Mouse (Mus musculus) bone marrow macrophage, adult 2 months (primary cell): ENCODE data around the gene Myo15b. TPM values are rescaled to one million over a fixed set of nuclear protein-coding genes. Genes with fewer than 3 reads are reported as not detected.

Experiments
- H3K27ac ChIP-seq: 2 replicates; pipeline ENCODE4 v1.5.1; 2012; ENCODE audit warnings: low read depth, low read length; ENCODE audit not compliant: insufficient read depth
- H3K4me1 ChIP-seq: 2 replicates; pipeline ENCODE4 v1.6.1; 2012; ENCODE audit warnings: low read length; ENCODE audit not compliant: control insufficient read depth, insufficient read depth
- H3K4me3 ChIP-seq: 2 replicates; pipeline ENCODE4 v1.5.1; 2012; ENCODE audit warnings: mild to moderate bottlenecking, low read length, moderate library complexity; ENCODE audit not compliant: insufficient read depth
- CTCF ChIP-seq: IDR thresholded peaks from 2 replicates; pipeline ENCODE4 v1.5.1; 2012; ENCODE audit warnings: low read depth, mild to moderate bottlenecking, low read length, moderate library complexity
- POLR2A ChIP-seq: IDR thresholded peaks from 2 replicates; pipeline ENCODE4 v1.6.1; 2012; ENCODE audit warnings: mild to moderate bottlenecking, low read depth, low read length, borderline replicate concordance
- polyA plus RNA-seq: library from polyadenylated mRNA; stranded (reverse); fragments of >200 nt; gene quantifications from 2 replicates; pipeline ENCODE4 v1.2.4, GENCODE M21; 2012; ENCODE audit not compliant: missing spikeins, insufficient read depth, insufficient read length

The Myo15b gene
- polyA plus RNA-seq, 1 experiment = not detected

DNA sequence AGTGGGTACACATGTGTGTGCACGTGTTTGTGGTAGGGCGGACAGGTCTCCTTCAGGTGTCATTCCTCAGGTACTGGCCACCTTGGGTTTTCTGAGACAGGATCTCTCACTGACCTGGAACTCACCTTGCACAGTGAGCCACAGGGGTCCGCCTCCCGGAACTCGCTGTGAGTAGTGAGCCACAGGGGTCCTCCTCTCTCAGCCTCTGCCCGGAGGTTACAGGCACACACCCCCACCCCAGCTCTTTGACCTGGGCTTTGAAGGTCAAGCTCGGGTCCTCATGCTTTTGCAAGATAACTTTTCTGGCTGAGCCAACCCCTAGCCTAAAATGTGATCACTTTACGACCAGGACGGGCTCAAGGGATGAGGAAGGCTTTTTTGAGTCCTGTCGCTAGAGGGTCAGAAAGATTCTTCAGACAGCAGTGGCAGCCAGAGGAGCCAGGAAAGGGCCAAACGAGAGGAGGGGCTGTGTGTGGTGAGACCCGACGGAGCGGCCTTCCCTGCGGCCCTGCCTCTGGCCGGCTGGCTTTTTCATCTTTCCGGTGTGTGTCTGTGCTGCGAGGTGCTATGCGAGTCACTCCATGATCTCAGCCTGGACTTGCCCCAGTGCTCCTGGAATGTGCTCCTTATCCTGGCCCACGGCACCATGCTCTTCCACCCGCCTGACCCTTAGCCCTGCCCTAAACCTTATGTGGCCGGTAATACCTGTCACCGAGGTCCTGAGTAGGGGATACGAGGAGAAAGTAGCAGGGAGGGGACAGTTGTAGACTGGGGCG is 27.5 kb upstream of the Myo15b start:
- Histone ChIP-seq H3K4me1 (no peaks in the 10 kb centered on the region), H3K27ac (no peak overlapping the region), H3K4me3 (no peak overlapping the region)
- TF ChIP-seq CTCF (no peak), POLR2A (no peak)

DNA sequence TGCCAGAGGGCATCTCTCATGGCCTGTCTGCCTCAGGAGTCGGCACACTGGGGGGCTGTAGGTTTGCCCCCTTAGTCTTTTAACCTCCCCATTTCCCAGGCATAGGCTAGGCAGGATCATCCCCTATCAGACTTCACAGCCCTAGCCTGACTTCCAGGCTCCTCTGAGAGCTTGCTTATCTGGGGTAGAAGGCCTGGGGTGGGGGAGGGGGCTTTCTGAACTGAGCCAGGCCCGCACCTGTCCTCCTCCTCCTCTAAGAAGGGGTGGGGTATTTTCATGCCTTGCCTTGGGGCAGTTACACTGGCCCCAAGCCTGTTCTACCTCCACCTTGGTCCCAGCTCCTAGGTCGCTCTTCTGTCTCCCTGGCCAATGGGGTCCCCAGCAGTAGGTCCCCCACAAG is 26.7 kb upstream of the Myo15b start:
- H3K4me3 ChIP-seq = no peak overlapping the region

DNA sequence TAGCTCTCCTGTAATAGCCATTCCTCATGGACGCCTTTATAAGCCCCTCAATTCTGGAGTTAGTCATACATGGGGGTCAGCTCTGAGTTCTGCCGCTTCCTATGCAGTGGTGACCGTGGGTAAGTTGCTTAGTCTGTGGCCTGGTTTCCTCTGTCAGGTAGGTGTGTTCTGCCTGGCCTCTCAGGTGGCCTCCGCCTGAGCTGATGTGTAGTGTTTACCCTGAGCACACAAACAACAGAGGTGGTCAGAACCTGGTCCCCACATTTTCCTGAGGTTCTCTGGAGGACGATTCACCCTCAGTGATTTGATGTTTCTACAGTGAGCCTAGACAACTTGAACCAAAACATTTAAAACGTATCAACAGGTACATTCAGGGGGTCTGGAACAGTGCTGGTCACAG is 26.1 kb upstream of the Myo15b start:
- TF ChIP-seq CTCF = no peak
- TF ChIP-seq POLR2A = no peak
- Histone ChIP-seq H3K4me3 (no peak overlapping the region), H3K27ac (no peak overlapping the region), H3K4me1 (no peaks in the 10 kb centered on the region)

More for the DNA sequence above, 26.7 kb upstream of the Myo15b start:
- Histone ChIP-seq H3K4me1 (no peaks in the 10 kb centered on the region), H3K27ac (no peak overlapping the region)
- TF ChIP-seq POLR2A (no peak), CTCF (no peak)

DNA sequence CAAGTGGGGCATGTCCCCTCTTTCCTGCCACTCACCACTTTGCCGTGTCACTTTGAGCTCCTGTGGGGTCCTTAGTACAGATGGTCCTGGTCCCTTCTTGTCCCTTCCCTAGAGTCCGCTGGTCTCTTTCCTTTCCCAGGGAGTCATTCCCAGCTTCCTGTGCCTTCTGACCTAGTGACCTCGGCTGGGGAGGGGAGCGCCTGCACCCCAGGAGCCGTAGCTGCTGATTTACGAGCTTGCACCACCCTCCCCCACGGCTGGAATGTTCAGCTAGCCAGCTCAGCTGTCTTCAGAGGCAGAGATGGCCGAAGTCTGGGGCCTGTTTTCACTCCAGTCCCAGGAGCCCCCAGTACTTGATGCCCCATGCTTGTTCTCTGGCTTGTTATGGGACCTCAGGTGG is 25.7 kb upstream of the Myo15b start:
- Histone ChIP-seq H3K4me3 (no peak overlapping the region), H3K27ac (no peak overlapping the region), H3K4me1 (no peaks in the 10 kb centered on the region)
- TF ChIP-seq CTCF = no peak
- TF ChIP-seq POLR2A = no peak

DNA sequence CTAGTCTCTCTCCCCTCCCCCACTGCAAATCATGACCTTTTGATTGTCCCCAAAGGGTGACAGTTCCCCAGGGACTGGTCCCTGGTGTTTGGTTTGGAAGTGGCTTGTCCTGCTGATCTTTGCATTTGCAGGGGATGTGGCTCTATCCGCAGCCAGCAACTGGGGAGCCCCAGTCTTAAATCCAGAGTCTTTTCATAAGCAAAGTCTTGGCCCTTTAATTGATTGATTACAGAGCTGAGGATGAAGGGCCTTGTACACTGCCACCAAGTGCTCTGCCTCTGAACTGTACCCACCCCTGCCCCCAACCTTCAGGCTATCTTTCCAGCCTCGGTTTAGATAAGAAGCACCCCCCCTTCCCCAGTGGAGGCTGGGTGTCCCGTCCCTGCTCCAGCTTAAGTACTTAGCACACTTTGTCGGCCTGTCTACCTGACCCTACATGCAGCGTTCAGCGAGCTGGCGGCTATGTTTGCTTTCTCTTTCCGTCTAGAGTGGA is 25.1 kb upstream of the Myo15b start:
- TF ChIP-seq POLR2A (no peak), CTCF (no peak)
- no peaks in the 10 kb centered on the region for H3K4me1 ChIP-seq
- H3K4me3 ChIP-seq = no peak overlapping the region
- no peak overlapping the region for H3K27ac ChIP-seq

DNA sequence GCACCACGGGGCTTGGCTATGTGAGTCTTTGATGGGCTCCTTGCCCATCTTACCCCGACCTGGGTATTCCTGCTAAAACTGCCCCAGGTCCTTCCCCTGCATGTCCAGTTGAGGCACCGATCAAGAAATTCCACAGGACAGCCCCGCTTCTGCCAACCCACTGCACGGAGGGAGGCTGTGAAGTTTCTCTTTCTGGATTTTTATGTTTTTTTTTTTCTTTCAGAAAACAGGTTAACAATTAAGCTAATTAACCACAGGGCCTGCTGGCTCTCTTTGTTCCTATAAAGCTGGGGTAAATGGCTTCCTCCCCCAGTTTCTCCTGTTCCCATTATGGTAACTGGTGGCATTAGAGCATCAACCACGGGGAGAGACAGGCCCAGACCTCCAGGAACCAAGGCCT is 24.2 kb upstream of the Myo15b start:
- no peaks in the 10 kb centered on the region for H3K4me1 ChIP-seq
- no peak overlapping the region for H3K27ac ChIP-seq
- H3K4me3 ChIP-seq = no peak overlapping the region
- TF ChIP-seq POLR2A = no peak
- no peak for TF ChIP-seq CTCF

DNA sequence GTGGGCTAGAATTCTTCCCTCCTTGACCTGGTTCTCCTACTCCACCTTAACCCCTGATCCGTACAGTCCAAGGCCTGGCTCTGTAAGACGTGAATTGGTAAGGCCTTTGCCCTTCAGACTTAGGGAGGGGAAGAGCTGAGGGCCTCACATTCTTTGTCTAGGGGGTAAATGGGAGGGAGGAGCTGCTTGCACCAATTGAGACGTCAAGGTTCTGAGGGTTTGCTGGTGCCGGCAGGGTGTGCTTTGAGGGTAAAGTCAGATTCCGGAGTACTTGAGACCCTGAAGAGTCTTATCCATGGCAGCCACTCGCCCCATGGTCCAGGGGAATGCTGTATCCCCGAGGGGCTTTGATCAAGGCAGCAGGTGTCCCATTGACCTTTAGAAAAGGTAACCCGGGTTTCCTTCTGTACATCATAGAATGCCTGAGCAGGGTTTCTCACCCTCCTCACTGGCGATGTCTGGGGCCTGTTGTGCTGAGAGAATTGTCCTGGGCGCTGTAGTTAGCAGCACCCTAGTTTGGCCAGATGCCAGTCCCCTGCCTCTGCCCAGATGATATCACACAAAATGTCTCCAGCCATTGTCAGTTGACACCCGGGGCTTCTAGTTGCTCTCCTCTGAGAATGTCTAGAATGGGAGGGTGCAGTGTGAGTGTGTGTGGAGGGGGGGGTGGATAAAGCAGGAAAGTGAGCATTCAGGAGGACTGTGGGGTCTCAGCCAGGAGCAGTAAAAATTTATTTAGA is 21.4 kb upstream of the Myo15b start:
- H3K4me1 ChIP-seq = no peaks in the 10 kb centered on the region
- TF ChIP-seq CTCF = no peak
- H3K27ac ChIP-seq = no peak overlapping the region
- H3K4me3 ChIP-seq = no peak overlapping the region

DNA sequence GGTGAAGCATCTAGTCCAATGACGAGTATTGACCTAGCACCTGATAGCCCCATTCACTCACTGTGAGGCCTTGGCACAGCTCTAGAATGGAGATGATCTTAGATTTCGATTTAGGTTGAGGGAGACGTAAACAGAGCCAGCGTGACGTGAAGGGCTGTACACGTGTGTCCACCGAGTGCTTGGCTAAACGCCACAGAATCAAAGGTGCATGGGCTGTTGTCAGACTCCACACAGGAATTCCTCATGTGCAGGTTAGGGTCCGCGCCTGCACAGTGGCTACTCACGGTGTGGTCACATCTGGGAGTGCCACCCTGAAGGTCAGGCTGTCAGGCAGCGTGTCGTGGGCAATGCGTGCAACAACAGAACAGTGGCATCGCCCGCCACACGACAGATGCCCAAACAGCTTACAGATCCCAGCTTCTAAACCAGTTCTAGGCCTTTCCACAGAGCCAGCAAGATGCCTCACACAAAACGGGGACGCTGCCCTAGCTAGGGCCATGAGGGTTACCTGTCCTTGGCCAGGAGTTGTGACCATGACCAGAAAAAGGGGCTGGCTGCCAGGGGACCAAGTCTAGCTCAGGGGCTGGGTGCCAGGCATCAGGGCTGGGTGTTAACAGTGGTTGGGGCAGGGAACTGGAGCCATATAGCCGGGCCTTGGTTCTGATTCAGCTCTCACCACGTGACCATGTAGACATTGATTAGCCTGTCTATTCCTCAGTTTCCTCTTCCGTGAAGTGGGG is 20.4 kb upstream of the Myo15b start:
- no peaks in the 10 kb centered on the region for H3K4me1 ChIP-seq

DNA sequence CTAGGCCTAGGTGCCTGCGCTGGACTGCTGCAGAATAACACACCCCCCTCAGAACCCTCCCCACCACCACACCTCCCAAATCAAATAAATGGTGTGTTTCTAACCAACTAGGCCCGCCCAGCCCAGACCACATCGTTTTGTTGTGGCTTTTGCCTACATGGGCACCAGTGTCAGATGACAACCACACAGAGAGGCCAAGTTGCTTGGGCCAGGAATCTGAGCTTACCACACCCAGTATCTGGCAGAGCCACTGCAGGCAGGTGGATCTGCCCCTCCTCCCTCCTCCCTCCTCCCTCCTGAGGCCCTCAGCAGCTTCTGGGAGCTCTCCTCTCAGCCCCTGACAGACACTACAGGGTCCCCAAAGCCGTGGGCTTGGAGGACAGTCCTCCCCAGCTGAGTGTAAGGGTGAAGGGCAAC is 19.3 kb upstream of the Myo15b start:
- Histone ChIP-seq H3K27ac (no peak overlapping the region), H3K4me3 (no peak overlapping the region), H3K4me1 (no peaks in the 10 kb centered on the region)
- no peak for TF ChIP-seq CTCF
- no peak for TF ChIP-seq POLR2A

More for the DNA sequence above, 20.4 kb upstream of the Myo15b start:
- TF ChIP-seq POLR2A (no peak), CTCF (no peak)
- H3K4me3 ChIP-seq = no peak overlapping the region
- H3K27ac ChIP-seq = no peak overlapping the region
